Mouse (Mus musculus) gastrocnemius, postnatal 14 days (tissue): ENCODE data around the gene Slc38a8. TPM values are rescaled to one million over a fixed set of nuclear protein-coding genes. Genes with fewer than 3 reads are reported as not detected.

Source experiments
- DNase-seq: peaks from one replicate; pipeline ENCODE4 v3.0.0; 2021; ENCODE audit warnings: mixed read lengths
- intact Hi-C: fragments of 180-260 bp; cut with DNase I; formaldehyde crosslinking; loops from one replicate; pipeline ENCODE4 v1.15.1; 2025; ENCODE audit warnings: low total_unique reads
- total RNA-seq, 2 experiments: library from RNA; stranded (reverse); gene quantifications; 2 replicates each; pipeline ENCODE4 v1.2.3; 2021

Gene Slc38a8
- total RNA-seq, 2 experiments from 2014 or later = not detected

GRCm38 (mm10) chr8:119442013-119442412, 59.5 kb downstream of the Slc38a8 start:
- intact Hi-C loops = loop anchor here (10.0 kb wide), 2 partner anchors 163 to 233 kb away; partner anchors contain the start of gene Taf1c
- no peak for DNase-seq

GRCm38 (mm10) chr8:119440952-119441270, 60.6 kb downstream of the Slc38a8 start:
- intact Hi-C loops = loop anchor here (10.0 kb wide), 2 partner anchors 164 to 234 kb away; partner anchors contain the start of gene Taf1c
- no peak for DNase-seq

GRCm38 (mm10) chr8:119440250-119440951, 61.1 kb downstream of the Slc38a8 start:
- DNase-seq = peak; percentile 79
- intact Hi-C loops = loop anchor here (10.0 kb wide), 2 partner anchors 164 to 234 kb away; partner anchors contain the start of gene Taf1c

- no peak for DNase-seq
- intact Hi-C loops = loop anchor here (10.0 kb wide), 2 partner anchors 165 to 235 kb away; partner anchors contain the start of gene Taf1c
Observed at GRCm38 (mm10) chr8:119439893-119440249, 61.6 kb downstream of the Slc38a8 start.

- DNase-seq = no peak
- intact Hi-C loops = no loop called here
Observed at GRCm38 (mm10) chr8:119439424-119439823, 62.1 kb downstream of the Slc38a8 start.

- intact Hi-C loops = no loop called here
- no peak for DNase-seq
Observed at GRCm38 (mm10) chr8:119438876-119439275, 62.6 kb downstream of the Slc38a8 start.

- no peak for DNase-seq
- intact Hi-C loops = no loop called here
Observed at GRCm38 (mm10) chr8:119437506-119437905, 64.0 kb downstream of the Slc38a8 start.

- peak; percentile 87 for DNase-seq
- intact Hi-C loops = no loop called here
Observed at GRCm38 (mm10) chr8:119436933-119437332, 64.6 kb downstream of the Slc38a8 start.

- DNase-seq = no peak
- intact Hi-C loops = no loop called here
Observed at GRCm38 (mm10) chr8:119436331-119436730, 65.2 kb downstream of the Slc38a8 start.

GRCm38 (mm10) chr8:119435527-119435926, 66.0 kb downstream of the Slc38a8 start:
- DNase-seq = no peak
- intact Hi-C loops = no loop called here

GRCm38 (mm10) chr8:119434569-119434968, 66.9 kb downstream of the Slc38a8 start:
- no peak for DNase-seq
- intact Hi-C loops = no loop called here

GRCm38 (mm10) chr8:119433582-119434174, 67.8 kb downstream of the Slc38a8 start, which contains the start of gene Osgin1:
Gene Osgin1 (plus strand): TSS chr8:119434124.
- DNase-seq = no peak
- intact Hi-C loops = no loop called here

GRCm38 (mm10) chr8:119432372-119432771, 69.1 kb downstream of the Slc38a8 start:
- intact Hi-C loops = no loop called here
- no peak for DNase-seq

- intact Hi-C loops = no loop called here
- no peak for DNase-seq
Observed at GRCm38 (mm10) chr8:119430690-119431089, 70.8 kb downstream of the Slc38a8 start.

GRCm38 (mm10) chr8:119430250-119430649, 71.2 kb downstream of the Slc38a8 start:
- intact Hi-C loops = no loop called here
- DNase-seq = no peak

Other genes with a start within 250 kb of the Slc38a8 start
- 100 to 1,000 TPM; 158 to 164 TPM for gene Hsbp1, start 157.2 kb downstream of the Slc38a8 start, total RNA-seq
- gene Mlycd, start 106.8 kb downstream of the Slc38a8 start, total RNA-seq = 10 to 100 TPM; 67.6 to 94.0 TPM
- gene Osgin1, start 67.6 kb downstream of the Slc38a8 start, total RNA-seq = 1 to 10 TPM; 3.9 to 5.1 TPM
- under 1 TPM; 0.33 to 0.59 TPM for gene Necab2, start 55.0 kb downstream of the Slc38a8 start, total RNA-seq
- 10 to 100 TPM; 37.3 to 39.3 TPM for gene Mbtps1, start 57.0 kb upstream of the Slc38a8 start, total RNA-seq
- gene Hsdl1, start 73.5 kb upstream of the Slc38a8 start, total RNA-seq = 10 to 100 TPM; 12.6 to 13.7 TPM
- gene Dnaaf1, start 73.5 kb upstream of the Slc38a8 start, total RNA-seq = not detected
- gene Taf1c, start 103.5 kb upstream of the Slc38a8 start, total RNA-seq = 1 to 10 TPM; 3.5 to 3.6 TPM
- not detected for gene Adad2, start 111.0 kb upstream of the Slc38a8 start, total RNA-seq
- 1 to 10 TPM; 1.6 to 4.4 TPM for gene Kcng4, start 134.0 kb upstream of the Slc38a8 start, total RNA-seq
- gene Wfdc1, start 164.7 kb upstream of the Slc38a8 start, total RNA-seq = 10 to 100 TPM; 65.6 to 68.3 TPM
- under 1 TPM in 1 of 2 experiments, not detected in 1; 0.12 TPM for gene Atp2c2, start 198.3 kb upstream of the Slc38a8 start, total RNA-seq